Mouse (Mus musculus): ENCODE data around the gene Ppp2r3a. TPM values are rescaled to one million over a fixed set of nuclear protein-coding genes. Genes with fewer than 3 reads are reported as not detected.

The Ppp2r3a gene
- polyA plus RNA-seq, 1 experiment from 2014 or later: 22.5 TPM

DNA sequence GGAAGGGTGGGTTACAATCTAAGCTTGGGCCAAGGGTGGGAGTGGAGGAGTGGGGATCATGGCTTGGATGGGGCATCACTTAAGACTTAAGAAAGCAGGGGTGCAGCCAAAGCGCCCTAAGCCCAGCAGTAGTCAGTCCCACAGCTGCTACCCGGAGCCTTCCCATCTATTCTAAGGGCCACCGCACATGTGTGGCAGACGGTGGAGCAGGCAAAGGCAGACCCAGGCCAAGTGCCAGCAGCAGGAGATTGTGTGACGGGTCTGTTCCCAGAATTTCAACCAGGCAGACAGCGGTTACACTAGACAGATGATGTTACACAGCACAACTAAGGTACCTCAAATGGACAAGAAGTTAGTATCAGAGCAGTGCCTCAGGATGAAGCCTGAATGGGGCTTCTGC lies 29.3 kb upstream of the Ppp2r3a start:
- Histone ChIP-seq H3K4me2 (no peak overlapping the region), H3K4me3 (no peak overlapping the region), H3K9ac (no peak overlapping the region), H3K4me1 (replicated peaks) (no peaks in the 10 kb centered on the region), H3K27ac (replicated peaks) (no peak overlapping the region), H3K36me3 (no peaks in the 10 kb centered on the region), H3K27me3 (no peaks in the 10 kb centered on the region), H3K9me3 (no peaks in the 10 kb centered on the region)
- WGBS: 94% methylated on average over 6 of the region's 6 CpGs
- no peak for ATAC-seq (ENCODE audit: low read depth)

DNA sequence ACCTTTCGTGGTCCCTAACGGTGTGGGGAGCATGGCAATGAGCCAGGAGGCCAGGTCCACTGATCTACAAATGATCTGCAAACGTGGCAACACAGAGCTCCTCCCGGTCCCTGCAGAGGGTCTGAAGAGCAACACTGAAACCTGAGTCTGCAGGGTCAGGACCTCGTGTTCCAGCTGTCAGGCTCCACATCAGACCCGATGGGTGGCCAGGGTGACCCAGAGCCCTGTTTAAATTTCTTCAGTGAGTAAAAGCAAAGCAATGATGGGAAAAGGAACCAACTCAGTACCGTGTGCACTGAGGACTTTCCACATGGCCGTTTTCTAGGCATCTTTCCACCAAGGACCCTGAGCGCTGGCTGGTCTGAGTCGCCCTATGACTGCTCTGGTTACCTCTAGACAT lies 28.6 kb upstream of the Ppp2r3a start:
- H3K4me2 ChIP-seq: no peak overlapping the region
- H3K36me3 ChIP-seq: no peaks in the 10 kb centered on the region
- no peaks in the 10 kb centered on the region for H3K4me1 ChIP-seq (replicated peaks)
- H3K4me3 ChIP-seq: no peak overlapping the region
- H3K27me3 ChIP-seq: no peaks in the 10 kb centered on the region
- WGBS: 76% methylated on average over 10 of the region's 10 CpGs
- no peak overlapping the region for H3K9ac ChIP-seq
- no peak for ATAC-seq (ENCODE audit: low read depth)
- no peaks in the 10 kb centered on the region for H3K9me3 ChIP-seq
- no peak overlapping the region for H3K27ac ChIP-seq (replicated peaks)

DNA sequence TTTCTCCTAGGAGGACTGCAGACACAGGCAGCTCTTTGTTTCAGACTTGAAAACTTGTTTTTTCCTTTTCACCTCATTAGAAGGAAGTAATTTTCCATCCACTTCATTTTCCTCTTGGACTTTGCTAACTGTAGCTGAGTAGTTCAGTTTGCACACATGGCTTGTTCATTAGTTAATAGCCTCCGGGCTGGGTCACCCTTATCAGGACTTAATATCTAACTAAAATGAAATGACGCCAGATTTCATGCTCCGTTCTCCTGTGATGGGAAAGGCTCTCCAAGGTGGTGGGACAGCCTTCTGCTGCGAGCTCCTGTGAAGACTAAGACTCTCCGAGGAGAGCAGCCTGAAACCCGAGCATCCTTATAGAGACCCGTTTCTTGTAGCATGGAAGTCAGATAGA lies 21.1 kb upstream of the Ppp2r3a start:
- Histone ChIP-seq H3K9ac (no peak overlapping the region), H3K36me3 (no peaks in the 10 kb centered on the region), H3K27me3 (no peaks in the 10 kb centered on the region), H3K4me2 (no peak overlapping the region), H3K4me3 (no peak overlapping the region), H3K4me1 (replicated peaks) (no peaks in the 10 kb centered on the region), H3K27ac (replicated peaks) (no peak overlapping the region), H3K9me3 (0 out of 2 replicates have a peak, but pooled peaks cover 2% of the 10 kb centered on the region)
- WGBS: 90% methylated on average over 7 of the region's 7 CpGs
- ATAC-seq (ENCODE audit: low read depth): no peak

DNA sequence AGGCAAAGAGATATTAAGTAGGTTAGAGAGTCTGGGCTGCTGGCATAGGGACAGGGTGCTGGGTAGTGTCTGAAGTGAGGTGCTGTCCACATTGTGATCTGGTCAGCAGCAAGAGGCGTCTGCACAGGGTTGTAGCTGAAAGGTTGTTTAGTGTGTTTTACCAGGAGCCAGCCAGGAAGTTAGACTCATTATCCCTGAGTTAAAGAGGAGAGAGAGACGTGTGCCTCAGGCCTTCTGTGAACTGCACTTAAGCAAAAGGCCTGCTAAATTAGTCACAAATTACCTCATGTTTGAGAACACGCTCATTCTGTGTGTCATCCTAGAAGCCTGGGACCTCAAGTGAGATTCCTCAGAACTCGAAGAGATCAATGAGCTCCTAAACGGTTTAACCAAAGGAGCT lies 18.4 kb upstream of the Ppp2r3a start:
- Histone ChIP-seq H3K4me2 (no peak overlapping the region), H3K36me3 (no peaks in the 10 kb centered on the region), H3K27ac (replicated peaks) (no peak overlapping the region), H3K4me3 (no peak overlapping the region), H3K9ac (no peak overlapping the region), H3K9me3 (0 out of 2 replicates have a peak, but pooled peaks cover 2% of the 10 kb centered on the region), H3K27me3 (no peaks in the 10 kb centered on the region), H3K4me1 (replicated peaks) (peaks cover 10% of the 10 kb centered on the region)
- WGBS: 28% methylated on average over 5 of the region's 5 CpGs
- ATAC-seq (ENCODE audit: low read depth): no peak

DNA sequence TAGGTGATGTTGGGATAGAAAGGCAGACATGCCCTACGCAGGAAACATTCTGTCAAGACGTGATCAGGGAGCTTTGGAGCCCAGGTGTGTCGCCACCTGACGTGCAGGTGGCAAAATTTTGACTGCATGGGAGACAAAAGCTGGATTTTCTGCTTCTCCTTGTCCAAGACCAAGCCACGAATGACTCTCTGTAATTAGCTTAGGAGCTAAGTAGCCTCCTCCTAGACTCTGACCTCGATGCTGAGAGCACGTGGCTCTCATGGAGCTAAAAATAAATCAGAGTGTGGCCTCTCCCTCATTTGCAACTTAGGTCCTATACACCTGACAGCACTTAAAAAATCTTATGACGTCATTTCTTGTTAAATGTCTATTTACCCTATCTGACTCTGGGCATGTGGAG lies 14.4 kb upstream of the Ppp2r3a start:
- 0 out of 2 replicates have a peak, but pooled peaks cover 2% of the 10 kb centered on the region for H3K9me3 ChIP-seq
- no peak for ATAC-seq (ENCODE audit: low read depth)
- WGBS: 70% methylated on average over 8 of the region's 8 CpGs
- no peak overlapping the region for H3K4me3 ChIP-seq
- H3K9ac ChIP-seq: no peak overlapping the region
- no peaks in the 10 kb centered on the region for H3K36me3 ChIP-seq
- peak overlapping the region; percentile 79 for H3K27ac ChIP-seq (replicated peaks)
- peaks cover 22% of the 10 kb centered on the region for H3K4me1 ChIP-seq (replicated peaks)
- H3K27me3 ChIP-seq: no peaks in the 10 kb centered on the region
- peak overlapping the region; percentile 36 for H3K4me2 ChIP-seq

DNA sequence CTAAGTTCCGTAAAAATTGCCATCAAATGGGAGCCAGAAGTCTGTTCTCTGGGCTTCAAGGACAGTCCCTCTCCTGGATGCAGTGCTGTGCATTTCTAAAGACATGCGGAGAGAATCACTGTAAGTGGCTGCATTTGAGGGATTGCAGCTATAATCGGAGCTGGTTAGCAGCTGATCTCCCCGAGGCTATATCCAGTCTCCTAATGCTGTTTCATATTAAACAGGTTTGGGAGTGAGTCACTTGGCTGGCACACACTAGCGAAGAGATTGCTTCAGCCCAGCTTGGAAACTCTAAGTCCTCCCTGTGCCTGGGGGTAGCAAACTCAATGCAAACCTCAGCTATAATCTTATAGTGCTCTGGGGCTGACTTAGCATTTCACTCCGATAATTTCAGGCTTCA lies 14.0 kb upstream of the Ppp2r3a start:
- no peaks in the 10 kb centered on the region for H3K36me3 ChIP-seq
- no peak overlapping the region for H3K4me3 ChIP-seq
- H3K27ac ChIP-seq (replicated peaks): peak overlapping the region; percentile 79
- WGBS: 35% methylated on average over 6 of the region's 6 CpGs
- peak; percentile 76 for ATAC-seq (ENCODE audit: low read depth)
- H3K4me1 ChIP-seq (replicated peaks): peaks cover 22% of the 10 kb centered on the region
- 0 out of 2 replicates have a peak overlapping the region, but pooled peaks have one; percentile 6 for H3K9ac ChIP-seq
- H3K4me2 ChIP-seq: peak overlapping the region; percentile 36
- no peaks in the 10 kb centered on the region for H3K27me3 ChIP-seq
- H3K9me3 ChIP-seq: 0 out of 2 replicates have a peak, but pooled peaks cover 2% of the 10 kb centered on the region

DNA sequence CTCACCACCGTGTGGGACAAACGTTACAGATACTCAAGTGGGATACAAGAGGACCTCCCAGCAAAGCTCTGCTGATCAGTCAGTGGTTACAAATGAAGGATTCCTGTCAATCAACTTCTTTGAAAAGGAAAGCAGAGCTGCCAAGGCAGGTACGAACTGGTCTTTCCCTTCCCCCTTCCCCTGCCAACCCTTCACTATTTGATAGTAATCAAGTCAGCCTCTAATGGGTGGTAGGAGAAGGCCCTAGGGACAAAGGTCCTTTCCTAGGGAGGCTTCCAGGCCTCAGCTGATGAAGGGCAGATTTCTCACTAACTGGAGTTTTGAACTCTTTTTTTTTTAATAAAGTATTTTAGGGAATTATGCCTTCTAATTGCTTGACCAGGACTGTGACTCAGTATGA lies 11.2 kb upstream of the Ppp2r3a start:
- WGBS: 92% methylated on average over 3 of the region's 3 CpGs
- H3K9ac ChIP-seq: no peak overlapping the region
- H3K4me1 ChIP-seq (replicated peaks): peaks cover 22% of the 10 kb centered on the region
- no peak overlapping the region for H3K4me2 ChIP-seq
- ATAC-seq (ENCODE audit: low read depth): no peak
- H3K27me3 ChIP-seq: no peaks in the 10 kb centered on the region
- no peak overlapping the region for H3K27ac ChIP-seq (replicated peaks)
- no peaks in the 10 kb centered on the region for H3K36me3 ChIP-seq
- H3K9me3 ChIP-seq: no peaks in the 10 kb centered on the region
- no peak overlapping the region for H3K4me3 ChIP-seq

DNA sequence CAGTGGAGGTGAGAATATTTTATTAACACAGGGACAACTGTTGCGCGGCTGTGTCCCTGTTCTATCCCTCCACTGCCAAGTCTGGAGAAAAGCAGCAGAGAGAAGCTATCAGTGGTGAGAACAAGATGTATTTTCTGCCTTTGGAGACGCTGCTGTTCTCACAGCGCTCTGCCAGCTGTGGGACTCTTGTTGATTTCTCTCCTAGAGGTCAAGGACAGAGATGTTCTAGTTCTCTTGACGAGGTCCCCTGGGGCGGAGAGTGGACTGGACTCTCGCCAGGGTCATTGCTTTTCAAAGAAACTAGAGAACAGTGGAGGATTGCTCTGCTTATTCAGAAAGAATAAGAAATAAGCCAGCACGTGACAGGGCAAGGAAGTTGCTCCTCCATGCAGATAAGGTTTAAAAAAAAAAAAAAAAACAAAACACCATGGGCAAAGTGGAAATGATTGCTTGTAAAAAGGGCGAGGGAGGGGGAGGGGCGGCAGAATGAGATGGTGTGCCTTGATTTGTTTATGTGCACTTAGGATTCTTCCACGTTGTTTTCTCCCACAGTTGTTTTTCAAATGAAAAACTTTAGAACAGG lies 10.5 kb upstream of the Ppp2r3a start:
- Histone ChIP-seq H3K27me3 (no peaks in the 10 kb centered on the region), H3K27ac (replicated peaks) (no peak overlapping the region), H3K4me3 (no peak overlapping the region), H3K36me3 (no peaks in the 10 kb centered on the region), H3K9me3 (no peaks in the 10 kb centered on the region), H3K4me2 (no peak overlapping the region), H3K9ac (no peak overlapping the region), H3K4me1 (replicated peaks) (peaks cover 22% of the 10 kb centered on the region)
- no peak for ATAC-seq (ENCODE audit: low read depth)
- WGBS: 51% methylated on average over 11 of the region's 11 CpGs

DNA sequence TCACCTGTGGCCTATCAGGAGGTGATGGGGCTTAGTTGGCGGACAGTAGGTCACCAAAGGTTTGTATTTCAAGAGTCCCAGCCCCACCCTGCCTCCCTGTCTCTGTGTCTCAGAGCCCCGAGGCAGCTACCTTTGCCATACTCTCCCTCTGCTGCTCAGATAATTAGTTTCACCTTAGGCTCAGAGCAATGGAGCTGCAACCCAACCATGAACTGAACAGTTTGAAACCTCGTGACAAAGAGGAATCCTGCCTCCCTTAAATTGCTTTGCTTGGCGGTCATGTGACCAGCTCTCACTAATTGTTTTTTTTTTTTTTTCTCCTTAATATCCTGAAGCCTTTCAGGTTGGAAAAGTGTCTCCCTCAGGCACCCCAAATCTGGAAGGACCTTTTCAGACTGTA lies 9.8 kb upstream of the Ppp2r3a start:
- no peak overlapping the region for H3K27ac ChIP-seq (replicated peaks)
- no peak overlapping the region for H3K9ac ChIP-seq
- H3K9me3 ChIP-seq: no peaks in the 10 kb centered on the region
- no peaks in the 10 kb centered on the region for H3K27me3 ChIP-seq
- H3K4me1 ChIP-seq (replicated peaks): peaks cover 22% of the 10 kb centered on the region
- H3K4me2 ChIP-seq: no peak overlapping the region
- 61% methylated on average over 4 of the region's 4 CpGs for WGBS
- no peaks in the 10 kb centered on the region for H3K36me3 ChIP-seq
- H3K4me3 ChIP-seq: no peak overlapping the region
- no peak for ATAC-seq (ENCODE audit: low read depth)

DNA sequence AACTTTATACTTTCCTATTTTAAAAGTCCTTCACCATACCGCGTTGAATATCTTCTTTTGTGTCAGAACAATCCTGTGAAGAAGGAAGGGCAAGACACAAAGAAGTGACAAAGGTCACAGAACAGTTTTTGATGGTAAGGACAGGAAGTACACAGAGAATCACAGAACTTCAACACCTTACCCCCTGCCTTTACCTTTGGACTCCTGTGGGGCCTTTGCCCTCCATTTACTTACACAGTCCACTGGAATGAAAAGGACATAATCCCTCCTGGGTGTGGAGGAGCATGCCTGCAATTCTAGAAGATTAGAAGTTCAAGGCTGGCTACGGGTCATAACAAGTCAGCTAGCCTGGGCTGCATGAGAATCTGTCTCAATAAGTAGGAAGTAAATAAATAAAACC lies 1.5 kb upstream of the Ppp2r3a start:
- Histone ChIP-seq H3K27ac (replicated peaks) (no peak overlapping the region), H3K4me2 (no peak overlapping the region), H3K9ac (no peak overlapping the region), H3K4me1 (replicated peaks) (peaks cover 25% of the 10 kb centered on the region), H3K9me3 (no peaks in the 10 kb centered on the region), H3K36me3 (no peaks in the 10 kb centered on the region), H3K4me3 (no peak overlapping the region), H3K27me3 (no peaks in the 10 kb centered on the region)
- ATAC-seq (ENCODE audit: low read depth): no peak
- 74% methylated on average over 3 of the region's 3 CpGs for WGBS

DNA sequence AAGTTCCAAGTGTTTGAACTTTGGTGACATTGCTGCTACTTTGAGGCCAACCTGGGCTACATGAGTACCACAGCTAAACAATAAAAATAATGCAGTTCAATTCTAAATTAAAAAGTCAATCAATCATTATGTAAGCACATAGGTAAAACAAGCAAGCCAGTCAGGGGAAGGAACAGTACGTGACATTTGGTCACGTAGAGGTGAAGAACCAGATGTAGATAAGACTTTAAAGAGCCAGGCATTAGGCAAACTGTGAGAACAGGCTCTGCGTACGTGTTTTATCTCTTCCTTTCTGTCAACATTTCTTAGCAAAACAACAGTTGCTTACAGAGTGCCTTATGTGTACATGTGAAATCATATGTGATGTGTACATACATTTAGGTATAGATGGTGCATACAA lies 946 bp upstream of the Ppp2r3a start:
- WGBS: 76% methylated on average over 4 of the region's 4 CpGs
- Histone ChIP-seq H3K4me1 (replicated peaks) (peaks cover 31% of the 10 kb centered on the region), H3K4me3 (no peak overlapping the region), H3K9me3 (no peaks in the 10 kb centered on the region), H3K4me2 (no peak overlapping the region), H3K27me3 (no peaks in the 10 kb centered on the region), H3K9ac (no peak overlapping the region), H3K27ac (replicated peaks) (no peak overlapping the region), H3K36me3 (no peaks in the 10 kb centered on the region)
- ATAC-seq (ENCODE audit: low read depth): no peak

DNA sequence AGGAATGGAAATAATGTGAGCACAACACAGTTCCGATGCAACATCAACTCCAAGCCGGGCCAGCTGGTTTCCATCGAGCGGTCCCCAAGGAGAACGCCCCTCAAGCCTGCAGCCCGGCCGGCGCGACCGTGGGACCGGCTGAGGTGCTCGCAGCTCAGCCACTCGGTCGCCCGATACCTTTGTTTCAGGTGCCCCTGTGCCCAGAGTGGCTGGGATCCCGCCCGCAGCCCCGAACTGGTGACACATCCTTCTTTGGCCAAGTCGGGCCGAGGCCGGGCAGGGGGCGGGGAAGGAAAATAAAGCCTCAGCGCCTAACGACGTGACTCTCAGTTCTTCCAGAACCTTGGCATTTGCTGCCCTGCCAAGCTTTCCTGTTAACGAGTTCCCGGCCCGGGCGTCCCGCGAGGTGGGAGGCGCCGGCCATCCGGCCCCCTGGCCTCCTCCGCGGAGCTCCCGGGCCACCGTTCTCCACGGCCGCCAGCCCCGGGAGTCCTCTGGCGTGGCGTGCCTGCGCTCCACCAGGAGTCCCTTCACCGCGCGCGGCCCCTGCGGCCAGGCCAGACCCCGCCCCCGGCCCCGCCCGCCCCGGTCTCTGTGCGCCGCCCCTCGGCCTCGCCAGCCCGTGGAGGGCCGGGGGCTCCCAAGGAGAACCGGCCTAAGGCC lies 483 bp downstream of the Ppp2r3a start:
- no peaks in the 10 kb centered on the region for H3K36me3 ChIP-seq
- peak overlapping the region; percentile 65 for H3K4me2 ChIP-seq
- H3K4me1 ChIP-seq (replicated peaks): peaks cover 36% of the 10 kb centered on the region
- peak overlapping the region; percentile 89 for H3K9ac ChIP-seq
- peak overlapping the region; percentile 98 for H3K27ac ChIP-seq (replicated peaks)
- no peaks in the 10 kb centered on the region for H3K9me3 ChIP-seq
- H3K27me3 ChIP-seq: no peaks in the 10 kb centered on the region
- under 1% methylated on average over 56 of the region's 61 CpGs for WGBS
- peak; percentile 96 for ATAC-seq (ENCODE audit: low read depth)
- H3K4me3 ChIP-seq: peak overlapping the region; percentile 82

DNA sequence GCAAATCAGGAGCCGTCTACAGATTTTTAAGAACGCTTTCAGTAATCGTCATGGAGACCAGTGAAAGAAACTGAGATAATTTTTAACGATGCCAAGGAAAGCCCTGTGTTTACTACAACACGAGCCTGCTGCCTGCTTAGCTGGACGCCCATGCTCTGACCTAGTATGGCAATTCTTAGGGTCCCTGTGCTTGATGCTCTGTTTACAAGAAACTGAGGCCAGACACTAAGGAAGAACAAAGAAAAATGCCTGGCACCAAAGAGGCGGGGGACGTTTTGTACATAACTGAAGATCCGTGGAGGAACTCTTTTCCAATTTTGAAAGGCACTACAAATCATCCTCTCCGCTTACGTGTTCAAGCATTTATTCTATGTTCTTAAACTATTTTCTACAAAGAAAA lies 1.1 kb downstream of the Ppp2r3a start:
- H3K27ac ChIP-seq (replicated peaks): peak overlapping the region; percentile 98
- peaks cover 36% of the 10 kb centered on the region for H3K4me1 ChIP-seq (replicated peaks)
- H3K36me3 ChIP-seq: no peaks in the 10 kb centered on the region
- H3K27me3 ChIP-seq: no peaks in the 10 kb centered on the region
- WGBS: 3% methylated on average over 11 of the region's 11 CpGs
- peak overlapping the region; percentile 89 for H3K9ac ChIP-seq
- ATAC-seq (ENCODE audit: low read depth): no peak
- H3K4me2 ChIP-seq: peak overlapping the region; percentile 65
- H3K4me3 ChIP-seq: peak overlapping the region; percentile 82
- no peaks in the 10 kb centered on the region for H3K9me3 ChIP-seq

All from neural tube, embryonic 13.5 days (tissue).